Mouse (Mus musculus): ENCODE results near the gene Rnf114. TPM values are rescaled to one million over a fixed set of nuclear protein-coding genes. Genes with fewer than 3 reads are reported as not detected.

Gene Rnf114
- 112 and 115 TPM in 2 replicates for polyA plus RNA-seq (2015; fragmentation: Nextera tagmentation; extraction: Ambion mirVana)

DNA sequence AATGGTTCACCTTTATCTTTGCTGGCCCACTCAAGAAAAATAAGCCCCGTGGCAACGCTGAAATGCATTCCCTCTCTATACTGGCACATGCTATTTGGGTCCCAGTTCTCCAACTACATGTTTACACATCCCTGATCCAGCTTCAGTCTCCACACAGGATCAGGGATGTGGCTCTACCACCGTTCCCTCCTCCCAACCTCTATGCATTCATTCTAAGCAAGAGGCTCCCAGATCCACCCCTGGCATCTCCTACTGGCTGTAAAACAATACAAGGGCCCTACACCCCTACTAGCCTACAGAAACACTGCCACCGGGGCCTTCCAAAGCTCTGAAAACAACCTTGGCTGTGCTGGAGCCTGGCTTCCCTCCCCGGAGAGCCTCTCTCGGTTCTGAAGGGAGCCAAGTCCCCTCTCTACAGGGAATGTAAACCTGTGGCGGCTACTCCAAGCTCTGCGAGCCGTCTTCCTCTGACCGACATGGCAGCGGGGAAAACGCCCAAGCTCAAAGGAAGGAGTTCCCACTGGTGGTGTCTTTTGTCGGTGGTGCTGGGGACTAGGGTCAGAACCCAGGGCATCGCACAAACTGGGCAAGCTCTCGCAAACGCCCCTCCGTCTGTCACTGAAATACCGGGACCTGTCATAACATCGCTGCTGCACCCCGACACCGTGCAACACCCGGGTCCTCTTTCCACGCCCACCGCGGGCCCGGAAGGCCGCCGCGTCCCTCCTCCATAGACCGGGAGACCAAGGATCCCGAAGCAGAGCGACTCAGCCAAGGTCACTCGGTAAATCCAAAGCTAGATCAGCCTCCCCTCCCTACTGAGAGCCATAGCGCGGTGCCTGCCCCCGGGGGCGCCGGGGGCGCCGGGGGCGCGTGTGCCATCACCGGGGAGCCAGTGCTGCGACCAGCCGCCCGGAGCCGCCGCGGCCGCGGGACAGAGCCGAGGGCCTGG is at the start of gene Rnf114:
TSS of gene Rnf114 (plus strand) at position 889 of the 952 bp plus-strand sequence.
- Histone ChIP-seq H3K36me3 (no peaks in the 10 kb centered on the region), H3K27ac (replicated peaks) (peak within 1 kb of the TSS; percentile 99), H3K9me3 (no peaks in the 10 kb centered on the region), H3K4me2 (peak within 1 kb of the TSS; percentile 95), H3K4me1 (replicated peaks) (peaks cover 38% of the 10 kb centered on the region), H3K27me3 (no peaks in the 10 kb centered on the region), H3K4me3 (peak within 1 kb of the TSS; percentile 100), H3K9ac (peak within 1 kb of the TSS; percentile 99)
- ATAC-seq (ENCODE audit: low FRiP score, low read depth) = peak; percentile 17
- 5% methylated on average over 45 of the region's 52 CpGs for whole genome bisulfite sequencing

GRCm38 (mm10) chr2:167443411-167444193 is 48.8 kb upstream of the Rnf114 start:
- 95% methylated on average over 4 of the region's 4 CpGs for WGBS
- Histone ChIP-seq H3K36me3 (peaks cover 39% of the 10 kb centered on the region), H3K27me3 (no peaks in the 10 kb centered on the region)

DNA sequence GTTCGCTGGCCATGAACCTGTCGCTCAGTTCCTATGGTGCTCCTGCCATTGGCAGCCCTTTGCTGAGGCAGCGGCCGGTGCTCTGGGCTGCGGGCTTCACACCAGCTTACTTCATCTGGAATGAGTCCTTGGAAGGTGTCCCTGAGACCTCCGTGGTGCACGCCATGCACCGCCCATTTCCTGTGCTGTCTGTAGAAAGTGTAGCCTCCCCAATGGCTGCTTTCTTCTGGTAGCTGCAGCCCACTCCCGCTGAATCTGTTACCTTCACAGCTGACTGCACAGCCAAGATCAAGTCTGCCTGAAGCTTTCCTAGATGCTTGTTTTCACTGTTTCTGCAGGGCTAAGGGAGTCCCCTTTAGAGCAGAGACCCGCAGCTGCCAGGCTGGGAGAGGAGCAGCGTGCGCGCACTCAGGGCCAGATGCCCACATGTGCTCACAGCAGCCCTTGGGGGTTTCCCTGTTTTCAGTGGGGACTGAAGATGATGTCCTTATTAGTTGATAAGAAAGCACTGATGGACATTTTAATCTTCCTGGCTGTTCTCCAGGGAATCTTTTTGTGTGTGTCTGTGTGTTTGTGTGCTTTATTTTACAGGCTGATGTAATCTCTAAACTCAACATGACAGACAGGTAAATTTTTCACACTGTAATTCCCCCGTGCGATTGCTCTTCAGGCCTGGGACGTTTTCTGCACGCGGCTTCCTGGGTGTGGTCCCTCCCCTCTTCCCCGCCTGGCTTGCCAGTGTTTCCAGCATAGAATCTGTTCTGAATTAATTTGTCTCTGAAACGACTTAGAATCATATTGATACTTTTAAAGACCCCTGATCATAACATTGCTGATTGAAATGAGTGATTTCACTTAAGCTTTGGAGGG is 46.3 kb upstream of the Rnf114 start:
- Histone ChIP-seq H3K27ac (replicated peaks) (peak overlapping the region; percentile 69), H3K9me3 (no peaks in the 10 kb centered on the region), H3K27me3 (no peaks in the 10 kb centered on the region), H3K4me2 (no peak overlapping the region), H3K9ac (no peak overlapping the region), H3K4me3 (no peak overlapping the region), H3K4me1 (replicated peaks) (no peaks in the 10 kb centered on the region), H3K36me3 (peaks cover 34% of the 10 kb centered on the region)
- ATAC-seq (ENCODE audit: low FRiP score, low read depth) = 0 out of 2 replicates have a peak, but pooled peaks have one; percentile 54
- 73% methylated on average over 20 of the region's 20 CpGs for WGBS

More at GRCm38 (mm10) chr2:167443411-167444193, 48.8 kb upstream of the Rnf114 start:
- Histone ChIP-seq H3K4me1 (replicated peaks) (no peaks in the 10 kb centered on the region), H3K27ac (replicated peaks) (no peak overlapping the region), H3K4me3 (no peak overlapping the region), H3K4me2 (no peak overlapping the region), H3K9ac (no peak overlapping the region), H3K9me3 (no peaks in the 10 kb centered on the region)
- ATAC-seq (ENCODE audit: low FRiP score, low read depth) = no peak

- 92% methylated on average over 7 of the region's 7 CpGs for WGBS
- no peaks in the 10 kb centered on the region for H3K27me3 ChIP-seq
These were observed 45.2 kb upstream of the Rnf114 start for GRCm38 (mm10) chr2:167447207-167447606.

GRCm38 (mm10) chr2:167447629-167448028 is 44.8 kb upstream of the Rnf114 start:
- H3K27me3 ChIP-seq = no peaks in the 10 kb centered on the region
- no peak for ATAC-seq (ENCODE audit: low FRiP score, low read depth)
- H3K4me1 ChIP-seq (replicated peaks) = no peaks in the 10 kb centered on the region
- no peak overlapping the region for H3K9ac ChIP-seq
- peaks cover 23% of the 10 kb centered on the region for H3K36me3 ChIP-seq
- H3K4me2 ChIP-seq = no peak overlapping the region
- WGBS = 86% methylated on average over 8 of the region's 8 CpGs
- no peaks in the 10 kb centered on the region for H3K9me3 ChIP-seq
- no peak overlapping the region for H3K27ac ChIP-seq (replicated peaks)
- no peak overlapping the region for H3K4me3 ChIP-seq

More at GRCm38 (mm10) chr2:167447207-167447606, 45.2 kb upstream of the Rnf114 start:
- Histone ChIP-seq H3K9ac (no peak overlapping the region), H3K9me3 (no peaks in the 10 kb centered on the region), H3K4me1 (replicated peaks) (no peaks in the 10 kb centered on the region), H3K4me2 (no peak overlapping the region), H3K27ac (replicated peaks) (no peak overlapping the region), H3K4me3 (no peak overlapping the region), H3K36me3 (peaks cover 28% of the 10 kb centered on the region)
- ATAC-seq (ENCODE audit: low FRiP score, low read depth) = no peak

- Histone ChIP-seq H3K4me3 (no peak overlapping the region), H3K9ac (no peak overlapping the region), H3K4me2 (no peak overlapping the region), H3K9me3 (no peaks in the 10 kb centered on the region), H3K27ac (replicated peaks) (no peak overlapping the region), H3K4me1 (replicated peaks) (no peaks in the 10 kb centered on the region), H3K36me3 (peaks cover 23% of the 10 kb centered on the region; the same call in 1 of the 2 replicates), H3K27me3 (no peaks in the 10 kb centered on the region)
- no peak for ATAC-seq (ENCODE audit: low FRiP score, low read depth)
- WGBS = 89% methylated on average over 21 of the region's 21 CpGs
These were observed 42.8 kb upstream of the Rnf114 start for GRCm38 (mm10) chr2:167449331-167450275.

DNA sequence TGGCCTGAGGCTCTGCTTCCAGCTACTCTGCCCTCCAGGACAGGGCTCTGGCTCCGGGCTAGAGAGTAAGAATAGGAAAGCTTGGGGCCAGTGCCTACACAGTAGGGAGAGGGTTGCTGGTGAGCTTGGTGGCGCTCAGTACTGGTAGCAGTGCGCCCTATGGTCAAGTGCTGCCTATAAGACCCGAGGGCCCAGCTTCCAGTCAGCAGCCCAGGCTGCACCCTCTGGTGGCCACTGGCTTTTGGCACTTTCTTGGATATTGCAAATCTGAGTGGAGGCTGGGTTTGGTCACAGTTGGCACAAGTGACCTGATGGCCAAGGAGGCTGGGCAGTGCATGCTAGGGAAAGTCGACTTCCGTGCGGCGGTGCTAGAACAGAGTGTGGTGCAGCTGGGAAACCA is 41.8 kb upstream of the Rnf114 start:
- Histone ChIP-seq H3K36me3 (peaks cover 23% of the 10 kb centered on the region; the same call in 1 of the 2 replicates), H3K9ac (no peak overlapping the region), H3K4me3 (no peak overlapping the region), H3K4me2 (no peak overlapping the region), H3K4me1 (replicated peaks) (no peaks in the 10 kb centered on the region), H3K27ac (replicated peaks) (no peak overlapping the region), H3K9me3 (no peaks in the 10 kb centered on the region), H3K27me3 (no peaks in the 10 kb centered on the region)
- no peak for ATAC-seq (ENCODE audit: low FRiP score, low read depth)
- WGBS = 93% methylated on average over 8 of the region's 8 CpGs

GRCm38 (mm10) chr2:167453814-167454213 is 38.6 kb upstream of the Rnf114 start:
- H3K9me3 ChIP-seq = no peaks in the 10 kb centered on the region
- no peaks in the 10 kb centered on the region for H3K4me1 ChIP-seq (replicated peaks)
- no peaks in the 10 kb centered on the region for H3K27me3 ChIP-seq
- peaks cover 14% of the 10 kb centered on the region; the same call in 1 of the 2 replicates for H3K36me3 ChIP-seq
- no peak for ATAC-seq (ENCODE audit: low FRiP score, low read depth)
- 71% methylated on average over 3 of the region's 3 CpGs for WGBS
- no peak overlapping the region for H3K4me3 ChIP-seq
- no peak overlapping the region for H3K9ac ChIP-seq
- no peak overlapping the region for H3K27ac ChIP-seq (replicated peaks)
- H3K4me2 ChIP-seq = no peak overlapping the region

DNA sequence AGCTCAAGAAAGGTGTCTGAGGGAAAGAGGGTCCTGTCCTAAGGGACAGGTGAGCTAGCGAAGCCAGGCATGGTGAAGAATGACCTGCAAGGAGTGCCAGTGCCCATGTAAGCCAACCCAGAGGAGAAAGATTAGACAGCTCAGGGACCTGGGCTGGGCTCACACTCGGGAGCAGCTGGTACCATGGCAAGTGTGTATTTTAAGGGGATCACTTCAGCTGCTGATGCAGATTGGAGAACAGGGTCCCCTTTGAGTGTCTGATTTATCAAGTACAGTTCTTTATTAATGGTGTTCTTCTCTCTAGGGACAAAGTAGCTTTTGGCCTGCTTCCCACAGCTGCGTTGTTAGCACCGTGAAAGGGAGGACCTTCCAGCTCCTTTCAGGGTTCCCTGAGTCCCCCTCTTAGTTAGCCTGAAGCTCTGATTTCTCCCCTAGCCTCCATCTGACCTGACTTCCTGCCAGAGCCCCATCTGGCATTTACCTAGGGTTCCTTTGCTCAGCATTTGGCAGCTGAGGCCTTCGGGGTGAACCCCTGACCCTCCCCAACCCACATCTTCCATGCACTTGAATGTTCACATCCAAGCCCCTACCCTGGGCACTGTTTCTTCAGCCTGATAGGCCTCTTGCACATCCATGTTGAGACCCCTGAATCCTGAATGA is 36.0 kb upstream of the Rnf114 start:
- Histone ChIP-seq H3K9me3 (no peaks in the 10 kb centered on the region), H3K9ac (no peak overlapping the region), H3K27me3 (no peaks in the 10 kb centered on the region), H3K4me3 (no peak overlapping the region), H3K4me2 (no peak overlapping the region), H3K27ac (replicated peaks) (no peak overlapping the region), H3K36me3 (peaks cover 12% of the 10 kb centered on the region; the same call in 1 of the 2 replicates), H3K4me1 (replicated peaks) (no peaks in the 10 kb centered on the region)
- WGBS = 74% methylated on average over 5 of the region's 5 CpGs
- no peak for ATAC-seq (ENCODE audit: low FRiP score, low read depth)

GRCm38 (mm10) chr2:167457213-167457612 is 35.2 kb upstream of the Rnf114 start:
- H3K4me3 ChIP-seq = no peak overlapping the region
- H3K9me3 ChIP-seq = no peaks in the 10 kb centered on the region
- H3K9ac ChIP-seq = no peak overlapping the region
- no peaks in the 10 kb centered on the region for H3K27me3 ChIP-seq
- H3K4me2 ChIP-seq = no peak overlapping the region
- ATAC-seq (ENCODE audit: low FRiP score, low read depth) = no peak
- no peaks in the 10 kb centered on the region for H3K4me1 ChIP-seq (replicated peaks)
- H3K27ac ChIP-seq (replicated peaks) = no peak overlapping the region
- peaks cover 12% of the 10 kb centered on the region; the same call in 1 of the 2 replicates for H3K36me3 ChIP-seq
- WGBS = 88% methylated on average over 9 of the region's 9 CpGs

Data from hindbrain, embryonic 15.5 days (tissue).